Comparison of ENCODE assay signal across 8 mouse cellular contexts in genomic region chr7:45366652-45367019, GRCm38 (mm10). TPM values are rescaled to one million over a fixed set of nuclear protein-coding genes. Genes with fewer than 3 reads are reported as not detected.
A peak's percentile ranks its signal among the peaks of the same experiment; 100 is the strongest.
DNase-seq lines count a peak whose midpoint lies in the region; TF ChIP-seq lines count a peak whose summit lies in the region.

Gene Ppfia3, minus strand, starts transcription at chr7:45367019.

- 2% methylated on average over 26 of the region's 26 CpGs for WGBS in thymus, adult 2 months
- WGBS in small intestine, adult 2 months: 1% methylated on average over 25 of the region's 26 CpGs

- TF ChIP-seq CTCF in thymus, adult 2 months (IDR thresholded peaks at IDR 0.05; ENCODE audit: borderline replicate concordance, control insufficient read depth, extremely low read depth, insufficient read depth, low read length, poor library complexity): no peak
- no peak for TF ChIP-seq CTCF in small intestine, adult 2 months (IDR thresholded peaks at IDR 0.05; ENCODE audit: extremely low read depth, insufficient read length, insufficient replicate concordance, low read depth, low read length)

- no peak for TF ChIP-seq POLR2A in thymus, adult 2 months (IDR thresholded peaks at IDR 0.05; ENCODE audit: control insufficient read depth, extremely low read depth, insufficient read depth, low read length, poor library complexity)
- no peak for TF ChIP-seq POLR2A in small intestine, adult 2 months (IDR thresholded peaks at IDR 0.05; ENCODE audit: low read depth, low read length)

- no peak within 1 kb of the TSS for H3K27ac ChIP-seq in thymus, adult 2 months (ENCODE audit: control insufficient read depth, insufficient read depth, low read length)
- H3K27ac ChIP-seq in small intestine, adult 2 months (ENCODE audit: insufficient read depth, low read depth, low read length): peak within 1 kb of the TSS; percentile 11; the same call in 1 of the 2 replicates

- intact Hi-C loops in left cerebral cortex, postnatal 36 days (cut with DNase I): no loop called here

- DNase-seq in frontal cortex, postnatal 10 days (ENCODE audit: low spot score in 2 of 2): peak; percentile 60 to 66
- DNase-seq in frontal cortex, postnatal 36 days (ENCODE audit: low spot score in 2 of 2): no peak
- DNase-seq in thymus, adult 2 months: no peak
- no peak for DNase-seq in thymus, postnatal 14 days
- DNase-seq in left cerebral cortex, postnatal 36 days (ENCODE audit: low spot score in 2 of 2): no peak
- no peak for DNase-seq in ovary, adult 18-20 months (ENCODE audit: low spot score)
- DNase-seq in thymus, postnatal 10 days (ENCODE audit: low spot score in 2 of 2): no peak

- H3K27me3 ChIP-seq in thymus, adult 2 months (ENCODE audit: control insufficient read depth, insufficient read depth, low read length): peaks cover 20% of the 10 kb centered on the region
- peaks cover 36% of the 10 kb centered on the region for H3K27me3 ChIP-seq in small intestine, adult 2 months (ENCODE audit: control insufficient read depth, insufficient read depth, low read length)

- no peaks in the 10 kb centered on the region for H3K36me3 ChIP-seq in thymus, adult 2 months (ENCODE audit: control insufficient read depth, insufficient read depth, low read length)
- H3K36me3 ChIP-seq in small intestine, adult 2 months (ENCODE audit: control insufficient read depth, insufficient read depth, low read length): no peaks in the 10 kb centered on the region

- peaks cover 30% of the 10 kb centered on the region for H3K4me1 ChIP-seq in thymus, adult 2 months (replicated peaks; ENCODE audit: control insufficient read depth, insufficient read depth, low read length)
- peaks cover 28% of the 10 kb centered on the region for H3K4me1 ChIP-seq in small intestine, adult 2 months (ENCODE audit: control insufficient read depth, insufficient read depth, insufficient read length, low read length)

- peak within 1 kb of the TSS; percentile 61 for H3K4me3 ChIP-seq in thymus, adult 2 months (ENCODE audit: control insufficient read depth, insufficient read depth, low read length)
- peak within 1 kb of the TSS; percentile 72 for H3K4me3 ChIP-seq in small intestine, adult 2 months (ENCODE audit: low read depth, low read length)

RNA-seq across cellular contexts. Expression of gene Ppfia3, which starts in this region (rescaled TPM):
- polyA plus RNA-seq in thymus, adult 2 months (2012; rRNA removed): 0.65 and 0.89 TPM in 2 replicates
- 100 to 1,000 TPM; 154 to 168 TPM for total RNA-seq in left cerebral cortex, postnatal 36 days (2021)
- polyA plus RNA-seq in small intestine, adult 2 months (2012; rRNA removed): 15.4 and 63.9 TPM in 2 replicates

Comparison
In these comparisons a context has a peak if more than half of its experiments do, and no peak if none do; other contexts are left out.
1. DNase-seq: peak in frontal cortex, postnatal 10 days (2 of 2); none in frontal cortex, postnatal 36 days (0 of 2), thymus, adult 2 months (single experiment), thymus, postnatal 14 days (single experiment), left cerebral cortex, postnatal 36 days (0 of 2), ovary, adult 18-20 months (single experiment) and thymus, postnatal 10 days (0 of 2).